Mouse (Mus musculus): Measurements from ENCODE around the gene Zbtb24. TPM values are rescaled to one million over a fixed set of nuclear protein-coding genes. Genes with fewer than 3 reads are reported as not detected.
A peak's percentile ranks its signal among the peaks of the same experiment; 100 is the strongest.
"Not testable (repeated sequence)": the region's sequence is repeated elsewhere in the genome, so short reads cannot be mapped to it uniquely, and the experiment has no call there.

Gene Zbtb24
- 31.4 and 31.6 TPM in 2 replicates for polyA plus RNA-seq (2012; rRNA removed)

GRCm38 (mm10) chr10:41450137-41450670 is at the start of gene Zbtb24:
Zbtb24 (plus strand) TSS chr10:41450383.
- Histone ChIP-seq H3K4me1 (replicated peaks; ENCODE audit: control insufficient read depth, insufficient read depth, low read length) (peaks cover 21% of the 10 kb centered on the region), H3K27ac (ENCODE audit: control insufficient read depth, insufficient read depth, low read length) (peak within 1 kb of the TSS; percentile 84), H3K36me3 (ENCODE audit: control insufficient read depth, insufficient read depth, low read length) (no peaks in the 10 kb centered on the region), H3K4me3 (ENCODE audit: control insufficient read depth, insufficient read depth, low read length) (peak within 1 kb of the TSS; percentile 81), H3K27me3 (ENCODE audit: control insufficient read depth, insufficient read depth, low read length) (no peaks in the 10 kb centered on the region)
- TF ChIP-seq CTCF (IDR thresholded peaks at IDR 0.05; ENCODE audit: borderline replicate concordance, control insufficient read depth, extremely low read depth, insufficient read depth, low read length, poor library complexity) (peak; percentile 54; the same call in 1 of the 2 replicates), POLR2A (IDR thresholded peaks at IDR 0.05; ENCODE audit: control insufficient read depth, extremely low read depth, insufficient read depth, low read length, poor library complexity) (peak; percentile 78)
- under 1% methylated on average over 49 of the region's 49 CpGs for WGBS
- peak; percentile 97 for DNase-seq

GRCm38 (mm10) chr10:41401097-41401496 is 49.1 kb upstream of the Zbtb24 start:
- Histone ChIP-seq H3K27me3 (ENCODE audit: control insufficient read depth, insufficient read depth, low read length) (no peaks in the 10 kb centered on the region), H3K27ac (ENCODE audit: control insufficient read depth, insufficient read depth, low read length) (no peak overlapping the region), H3K4me1 (replicated peaks; ENCODE audit: control insufficient read depth, insufficient read depth, low read length) (no peaks in the 10 kb centered on the region), H3K36me3 (ENCODE audit: control insufficient read depth, insufficient read depth, low read length) (no peaks in the 10 kb centered on the region), H3K4me3 (ENCODE audit: control insufficient read depth, insufficient read depth, low read length) (no peak overlapping the region)
- no peak for DNase-seq
- WGBS: 95% methylated on average over 3 of the region's 3 CpGs
- TF ChIP-seq POLR2A (IDR thresholded peaks at IDR 0.05; ENCODE audit: control insufficient read depth, extremely low read depth, insufficient read depth, low read length, poor library complexity) (no peak), CTCF (IDR thresholded peaks at IDR 0.05; ENCODE audit: borderline replicate concordance, control insufficient read depth, extremely low read depth, insufficient read depth, low read length, poor library complexity) (no peak)

GRCm38 (mm10) chr10:41403364-41403763 is 46.8 kb upstream of the Zbtb24 start:
- TF ChIP-seq CTCF (IDR thresholded peaks at IDR 0.05; ENCODE audit: borderline replicate concordance, control insufficient read depth, extremely low read depth, insufficient read depth, low read length, poor library complexity): no peak
- no peak for TF ChIP-seq POLR2A (IDR thresholded peaks at IDR 0.05; ENCODE audit: control insufficient read depth, extremely low read depth, insufficient read depth, low read length, poor library complexity)
- WGBS: 83% methylated on average over 2 of the region's 2 CpGs
- Histone ChIP-seq H3K36me3 (ENCODE audit: control insufficient read depth, insufficient read depth, low read length) (no peaks in the 10 kb centered on the region), H3K4me3 (ENCODE audit: control insufficient read depth, insufficient read depth, low read length) (no peak overlapping the region), H3K4me1 (replicated peaks; ENCODE audit: control insufficient read depth, insufficient read depth, low read length) (no peaks in the 10 kb centered on the region), H3K27ac (ENCODE audit: control insufficient read depth, insufficient read depth, low read length) (no peak overlapping the region), H3K27me3 (ENCODE audit: control insufficient read depth, insufficient read depth, low read length) (no peaks in the 10 kb centered on the region)
- DNase-seq: no peak

- Histone ChIP-seq H3K4me3 (ENCODE audit: control insufficient read depth, insufficient read depth, low read length) (no peak overlapping the region), H3K4me1 (replicated peaks; ENCODE audit: control insufficient read depth, insufficient read depth, low read length) (no peaks in the 10 kb centered on the region), H3K36me3 (ENCODE audit: control insufficient read depth, insufficient read depth, low read length) (no peaks in the 10 kb centered on the region), H3K27ac (ENCODE audit: control insufficient read depth, insufficient read depth, low read length) (no peak overlapping the region), H3K27me3 (ENCODE audit: control insufficient read depth, insufficient read depth, low read length) (no peaks in the 10 kb centered on the region)
- WGBS: 62% methylated on average over 3 of the region's 3 CpGs
- no peak for DNase-seq
- TF ChIP-seq CTCF (IDR thresholded peaks at IDR 0.05; ENCODE audit: borderline replicate concordance, control insufficient read depth, extremely low read depth, insufficient read depth, low read length, poor library complexity) (no peak), POLR2A (IDR thresholded peaks at IDR 0.05; ENCODE audit: control insufficient read depth, extremely low read depth, insufficient read depth, low read length, poor library complexity) (no peak)
Measured at GRCm38 (mm10) chr10:41403893-41404612, 46.1 kb upstream of the Zbtb24 start.

GRCm38 (mm10) chr10:41410176-41410575 is 40.0 kb upstream of the Zbtb24 start:
- WGBS: 96% methylated on average over 4 of the region's 4 CpGs
- H3K4me1 ChIP-seq (replicated peaks; ENCODE audit: control insufficient read depth, insufficient read depth, low read length); H3K4me3 ChIP-seq (ENCODE audit: control insufficient read depth, insufficient read depth, low read length); H3K27ac ChIP-seq (ENCODE audit: control insufficient read depth, insufficient read depth, low read length); H3K36me3 ChIP-seq (ENCODE audit: control insufficient read depth, insufficient read depth, low read length); DNase-seq; H3K27me3 ChIP-seq (ENCODE audit: control insufficient read depth, insufficient read depth, low read length): not testable (repeated sequence)

GRCm38 (mm10) chr10:41410821-41411220 is 39.4 kb upstream of the Zbtb24 start:
- H3K36me3 ChIP-seq (ENCODE audit: control insufficient read depth, insufficient read depth, low read length); H3K27me3 ChIP-seq (ENCODE audit: control insufficient read depth, insufficient read depth, low read length); DNase-seq; H3K4me3 ChIP-seq (ENCODE audit: control insufficient read depth, insufficient read depth, low read length); H3K4me1 ChIP-seq (replicated peaks; ENCODE audit: control insufficient read depth, insufficient read depth, low read length); H3K27ac ChIP-seq (ENCODE audit: control insufficient read depth, insufficient read depth, low read length): not testable (repeated sequence)
- 100% methylated on average over 1 of the region's 1 CpGs for WGBS

- not testable (repeated sequence) for H3K4me3 ChIP-seq (ENCODE audit: control insufficient read depth, insufficient read depth, low read length); H3K4me1 ChIP-seq (replicated peaks; ENCODE audit: control insufficient read depth, insufficient read depth, low read length); H3K27ac ChIP-seq (ENCODE audit: control insufficient read depth, insufficient read depth, low read length); H3K27me3 ChIP-seq (ENCODE audit: control insufficient read depth, insufficient read depth, low read length); H3K36me3 ChIP-seq (ENCODE audit: control insufficient read depth, insufficient read depth, low read length); DNase-seq
- WGBS: 98% methylated on average over 1 of the region's 1 CpGs
Measured at GRCm38 (mm10) chr10:41413471-41413870, 36.7 kb upstream of the Zbtb24 start.

GRCm38 (mm10) chr10:41415368-41415767 is 34.8 kb upstream of the Zbtb24 start:
- 100% methylated on average over 2 of the region's 2 CpGs for WGBS
- not testable (repeated sequence) for DNase-seq; H3K27ac ChIP-seq (ENCODE audit: control insufficient read depth, insufficient read depth, low read length); H3K4me3 ChIP-seq (ENCODE audit: control insufficient read depth, insufficient read depth, low read length); H3K4me1 ChIP-seq (replicated peaks; ENCODE audit: control insufficient read depth, insufficient read depth, low read length); H3K27me3 ChIP-seq (ENCODE audit: control insufficient read depth, insufficient read depth, low read length); H3K36me3 ChIP-seq (ENCODE audit: control insufficient read depth, insufficient read depth, low read length)

Measured in thymus, adult 2 months (tissue).